In the genomic region with DNA sequence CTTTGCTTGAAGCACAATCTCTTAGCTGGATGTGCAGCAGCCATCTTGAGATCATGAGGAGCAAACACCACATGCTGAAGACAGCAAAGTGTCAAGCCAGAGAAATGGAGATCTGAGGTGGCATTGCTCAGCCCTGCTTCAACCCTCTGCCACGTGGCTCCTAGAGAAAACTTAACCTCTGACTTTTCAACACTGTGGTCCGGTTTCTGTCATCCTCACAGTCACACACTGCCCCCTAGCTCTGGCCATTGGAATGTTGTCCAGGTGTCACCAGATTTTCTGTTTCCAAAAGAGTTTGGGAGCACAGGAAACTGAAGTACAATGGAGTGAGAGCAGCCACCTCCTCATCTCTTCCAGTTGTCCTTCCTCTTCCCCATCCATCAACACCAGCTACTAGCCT, we compare ENCODE assay signal across 10 mouse cellular contexts. TPM values are rescaled to one million over a fixed set of nuclear protein-coding genes. Genes with fewer than 3 reads are reported as not detected.
DNase-seq lines count a peak whose midpoint lies in the region; ATAC-seq and TF ChIP-seq lines count a peak whose summit lies in the region.
"Had no signal": no experiment of that assay in that cellular context is flagged by ENCODE, and none has a peak within 500 bp of the region (broad histone marks: within the 10 kb centered on the region; RNA-seq: fewer than 3 reads in every experiment).

No protein-coding gene starts in this region.

- no peaks in the 10 kb centered on the region for H3K36me3 ChIP-seq in kidney, adult 2 months (ENCODE audit: control insufficient read depth, insufficient read depth, low read length)
- no peaks in the 10 kb centered on the region for H3K36me3 ChIP-seq in kidney, embryonic 15.5 days
- H3K36me3 ChIP-seq in liver, postnatal 0 days (replicated peaks; ENCODE audit: insufficient read depth, low read length): no peaks in the 10 kb centered on the region
- H3K36me3 ChIP-seq: embryonic facial prominence, embryonic 12.5 days; liver, embryonic 15.5 days had no signal

- no peak for ATAC-seq in kidney, embryonic 15.5 days (replicated peaks; ENCODE audit: low FRiP score)
- ATAC-seq in liver, postnatal 0 days: peak; percentile 53; the same call in 1 of the 2 replicates
- ATAC-seq in monocyte, adult 5-6 weeks (replicated peaks; ENCODE audit: insufficient number of reproducible peaks, low FRiP score, low TSS enrichment, poor library complexity, severe bottlenecking): no peak

- H3K27me3 ChIP-seq in kidney, adult 2 months (replicated peaks; ENCODE audit: control insufficient read depth, insufficient read depth, low read length): no peaks in the 10 kb centered on the region
- no peaks in the 10 kb centered on the region for H3K27me3 ChIP-seq in kidney, embryonic 15.5 days
- H3K27me3 ChIP-seq in liver, postnatal 0 days (ENCODE audit: insufficient read depth, low read length): no peaks in the 10 kb centered on the region
- H3K27me3 ChIP-seq: embryonic facial prominence, embryonic 12.5 days; liver, embryonic 15.5 days had no signal

- H3K9ac ChIP-seq in kidney, embryonic 15.5 days: no peak overlapping the region
- H3K9ac ChIP-seq in liver, postnatal 0 days (replicated peaks): no peak overlapping the region
- H3K9ac ChIP-seq: embryonic facial prominence, embryonic 12.5 days; liver, embryonic 15.5 days had no signal

- H3K4me2 ChIP-seq in kidney, embryonic 15.5 days: no peak overlapping the region
- no peak overlapping the region for H3K4me2 ChIP-seq in liver, postnatal 0 days (ENCODE audit: low read depth, low read length)
- H3K4me2 ChIP-seq: embryonic facial prominence, embryonic 12.5 days; liver, embryonic 15.5 days had no signal

- 0% methylated on average over 2 of the region's 2 CpGs for WGBS in kidney, adult 2 months
- WGBS in kidney, embryonic 15.5 days: 3% methylated on average over 2 of the region's 2 CpGs
- WGBS in bone marrow, adult 2 months: 5% methylated on average over 2 of the region's 2 CpGs
- 3% methylated on average over 2 of the region's 2 CpGs for WGBS in liver, postnatal 0 days (ENCODE audit: insufficient replicate concordance)

- no peaks in the 10 kb centered on the region; the same call in 1 of the 2 replicates for H3K9me3 ChIP-seq in kidney, embryonic 15.5 days (replicated peaks)
- no peaks in the 10 kb centered on the region for H3K9me3 ChIP-seq in liver, postnatal 0 days (ENCODE audit: low read length)
- H3K9me3 ChIP-seq: embryonic facial prominence, embryonic 12.5 days; liver, embryonic 15.5 days had no signal

- peak; percentile 80 for TF ChIP-seq CTCF in kidney, adult 2 months (conservative IDR thresholded peaks at IDR 0.05; ENCODE audit: insufficient read depth, insufficient read length, low read depth, low read length)
- TF ChIP-seq CTCF in bone marrow, adult 2 months (IDR thresholded peaks at IDR 0.05; ENCODE audit: control insufficient read depth, insufficient read depth, low read length): peak; percentile 46; the same call in 1 of the 2 replicates
- TF ChIP-seq CTCF in liver, postnatal 0 days (IDR thresholded peaks at IDR 0.05; ENCODE audit: low read depth): peak; percentile 72

- no peak overlapping the region for H3K27ac ChIP-seq in kidney, adult 2 months (ENCODE audit: insufficient read depth, low read depth, low read length)
- no peak overlapping the region for H3K27ac ChIP-seq in kidney, embryonic 15.5 days
- H3K27ac ChIP-seq in bone marrow, adult 2 months (ENCODE audit: control insufficient read depth, insufficient read depth, low read depth, low read length, poor library complexity): no peak overlapping the region
- H3K27ac ChIP-seq in liver, postnatal 0 days (ENCODE audit: low read depth): no peak overlapping the region
- H3K27ac ChIP-seq: embryonic facial prominence, embryonic 12.5 days; liver, embryonic 15.5 days had no signal

- H3K4me3 ChIP-seq in kidney, adult 2 months (ENCODE audit: insufficient read depth, low read depth, low read length): no peak overlapping the region
- H3K4me3 ChIP-seq in kidney, embryonic 15.5 days (replicated peaks): no peak overlapping the region
- no peak overlapping the region for H3K4me3 ChIP-seq in bone marrow, adult 2 months (replicated peaks; ENCODE audit: control insufficient read depth, low read depth, low read length)
- no peak overlapping the region for H3K4me3 ChIP-seq in liver, postnatal 0 days (ENCODE audit: low read depth, low read length)
- H3K4me3 ChIP-seq: embryonic facial prominence, embryonic 12.5 days; liver, embryonic 15.5 days had no signal

- TF ChIP-seq POLR2A in kidney, adult 2 months (IDR thresholded peaks at IDR 0.05; ENCODE audit: low read depth, low read length): no peak
- no peak for TF ChIP-seq POLR2A in bone marrow, adult 2 months (IDR thresholded peaks at IDR 0.05; ENCODE audit: borderline replicate concordance, control insufficient read depth, low read depth, low read length)

- H3K4me1 ChIP-seq in kidney, adult 2 months (ENCODE audit: control insufficient read depth, insufficient read depth, low read length): no peaks in the 10 kb centered on the region
- H3K4me1 ChIP-seq in kidney, embryonic 15.5 days: peaks cover 3% of the 10 kb centered on the region; the same call in 1 of the 2 replicates
- H3K4me1 ChIP-seq in bone marrow, adult 2 months (ENCODE audit: control insufficient read depth, insufficient read depth, low read length): peaks cover 1% of the 10 kb centered on the region
- H3K4me1 ChIP-seq in liver, postnatal 0 days (ENCODE audit: insufficient read depth): 0 out of 2 replicates have a peak, but pooled peaks cover 4% of the 10 kb centered on the region
- H3K4me1 ChIP-seq: liver, embryonic 15.5 days had no signal

- DNase-seq in kidney, adult 2 months: peak; percentile 52
- peak; percentile 74 for DNase-seq in ES-CJ7 (ENCODE audit: low read depth, low spot score)
- peak; percentile 54 for DNase-seq in liver, postnatal 0 days
- no peak for DNase-seq in frontal cortex, postnatal 14 days (ENCODE audit: low spot score in 2 of 2)
- no peak for DNase-seq in neural tube, embryonic 10.5 days (ENCODE audit: extremely low spot score, low spot score)

- no peak for TF ChIP-seq EP300 in liver, postnatal 0 days (IDR thresholded peaks at IDR 0.05; ENCODE audit: low read depth)

RNA-seq across cellular contexts. Expression of gene Dhx15, which starts 50.2 kb away (rescaled TPM):
- 31.2 and 39.2 TPM in 2 replicates for polyA plus RNA-seq in kidney, adult 2 months (2012; rRNA removed)
- 177 and 182 TPM in 2 replicates for polyA plus RNA-seq in kidney, embryonic 15.5 days (2015; fragmentation: Nextera tagmentation; extraction: Ambion mirVana)
- 47.8 and 89.4 TPM in 2 replicates for polyA plus RNA-seq in bone marrow, adult 2 months (2011; ENCODE audit: insufficient read depth, insufficient read length, low replicate concordance, missing spikeins)
- polyA plus RNA-seq in liver, postnatal 0 days (2015; fragmentation: Nextera tagmentation; extraction: Ambion mirVana): 36.0 and 39.3 TPM in 2 replicates
- 357 to 407 TPM (median 362 TPM) in 3 replicates for total RNA-seq in monocyte, adult 5-6 weeks (2017)

Comparison
In these comparisons a context has a peak if more than half of its experiments do, and no peak if none do; other contexts are left out.
1. DNase-seq: peak in kidney, adult 2 months (single experiment), ES-CJ7 (single experiment) and liver, postnatal 0 days (single experiment); none in frontal cortex, postnatal 14 days (0 of 2) and neural tube, embryonic 10.5 days (single experiment).
2. Peak in every context shown above with its lines, with median percentiles within 50 percentile points of each other: CTCF ChIP-seq.